Mouse (Mus musculus) neural tube, embryonic 14.5 days (tissue): Measurements from ENCODE around the gene Tacc3. TPM values are rescaled to one million over a fixed set of nuclear protein-coding genes. Genes with fewer than 3 reads are reported as not detected.
A peak's percentile ranks its signal among the peaks of the same experiment; 100 is the strongest.

ENCODE experiments used
- ATAC-seq: fragments of 200-750 bp; cut with Nextera tagmentation; 2 replicates; pipeline ENCODE4 v1.8.0; 2017; ENCODE audit warnings: low read depth, mild to moderate bottlenecking, moderate TSS enrichment, moderate library complexity
- H3K27ac ChIP-seq: fragments of 300-500 bp; sonication (generic); 2 replicates; pipeline ENCODE4 v1.5.1; 2014; ENCODE audit warnings: low read depth, mild to moderate bottlenecking, control low read depth, low read length, moderate library complexity, mixed read lengths
- H3K27me3 ChIP-seq: fragments of 300-500 bp; sonication (generic); 2 replicates; pipeline ENCODE4 v1.6.1; 2014; ENCODE audit warnings: low read length; ENCODE audit not compliant: control insufficient read depth, insufficient read depth
- H3K36me3 ChIP-seq: fragments of 300-500 bp; sonication (generic); 2 replicates; pipeline ENCODE4 v1.6.1; 2014; ENCODE audit warnings: low read length, mixed read lengths; ENCODE audit not compliant: control insufficient read depth, insufficient read depth
- H3K4me1 ChIP-seq: fragments of 300-500 bp; sonication (generic); 2 replicates; pipeline ENCODE4 v1.6.1; 2014; ENCODE audit warnings: low read length; ENCODE audit not compliant: control insufficient read depth, insufficient read depth
- H3K4me2 ChIP-seq: fragments of 300-500 bp; sonication (generic); 2 replicates; pipeline ENCODE4 v1.6.1; 2014; ENCODE audit warnings: mild to moderate bottlenecking, low read depth, low read length, control low read depth
- H3K4me3 ChIP-seq: fragments of 300-500 bp; sonication (generic); 2 replicates; pipeline ENCODE4 v1.5.1; 2014; ENCODE audit warnings: low read depth, low read length, control low read depth, mixed read lengths
- H3K9ac ChIP-seq: fragments of 300-500 bp; sonication (generic); replicated peaks from 2 replicates; pipeline ENCODE4 v1.6.1; 2014; ENCODE audit warnings: low read depth, mild to moderate bottlenecking, control low read depth, low read length, mixed read lengths
- H3K9me3 ChIP-seq: fragments of 300-500 bp; sonication (generic); 2 replicates; pipeline ENCODE4 v1.6.1; 2016; ENCODE audit warnings: low read length; ENCODE audit not compliant: control insufficient read depth
- WGBS: fragments of 180-500 bp; shearing (Covaris S2); extraction: QIAGEN DNeasy Blood & Tissue Kit; methylation state at CpG from one replicate; pipeline ENCODE4 v1.1.7; 2014; 5-methylcytosine and 5-hydroxymethylcytosine counted together
- polyA plus RNA-seq: library from polyadenylated mRNA; unstranded; fragments of >200 nt; fragmentation: Nextera tagmentation; extraction: Ambion mirVana; gene quantifications from 2 replicates; pipeline ENCODE4 v1.2.1, GENCODE M21; 2014

The Tacc3 gene
- polyA plus RNA-seq = 18.7 and 26.3 TPM in 2 replicates

DNA sequence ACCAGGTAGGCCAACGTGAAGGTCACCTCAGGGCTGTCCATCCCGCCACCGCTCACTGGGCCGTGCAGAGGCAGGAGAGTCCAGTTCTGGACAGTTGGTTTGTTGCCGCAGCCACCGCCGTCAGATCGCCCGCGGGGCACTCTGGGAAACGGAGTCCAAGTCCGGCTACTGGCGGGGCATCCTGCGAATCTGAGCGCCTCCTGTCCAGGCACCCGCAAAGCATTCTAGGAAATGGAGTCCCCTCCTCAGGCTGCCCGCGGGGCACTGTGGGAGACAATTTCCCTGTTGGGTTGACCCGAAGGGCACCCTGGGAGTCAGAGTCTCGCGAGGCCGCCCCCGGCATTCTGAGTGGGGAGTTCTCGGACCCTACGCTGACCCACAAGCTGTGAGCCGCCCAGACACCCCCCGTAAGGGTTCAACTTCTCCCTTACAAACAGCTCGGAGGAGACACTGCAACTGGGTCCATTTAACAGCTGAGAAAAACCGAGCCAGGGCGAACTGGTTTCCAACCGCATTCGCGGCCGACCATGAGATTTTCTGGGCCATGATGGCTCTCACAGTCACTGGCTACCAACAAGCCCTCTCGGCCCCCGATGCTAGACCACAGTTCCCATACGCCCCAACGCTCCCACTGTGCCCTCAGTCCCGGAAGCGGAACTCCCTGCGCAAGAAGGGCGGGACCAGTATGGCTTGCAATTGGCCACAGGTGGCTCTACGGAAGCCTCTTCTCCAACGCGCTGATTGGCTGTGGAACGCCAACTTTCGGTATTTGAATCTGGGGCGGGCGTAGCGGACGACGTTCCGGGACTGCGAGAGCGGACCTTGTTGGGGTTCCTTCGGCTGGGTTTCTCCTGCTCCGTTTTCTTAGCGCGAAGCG, at the start of gene Tacc3, which contains the start of gene Tmem129:
Gene Tacc3, plus strand, starts transcription at position 342 of the 877 bp plus-strand sequence.
Gene Tmem129, minus strand, starts transcription at position 630 of the 877 bp plus-strand sequence.
- Histone ChIP-seq H3K9me3 (no peaks in the 10 kb centered on the region), H3K4me2 (peak within 1 kb of the TSS; percentile 91), H3K9ac (peak within 1 kb of the TSS; percentile 71), H3K4me3 (peak within 1 kb of the TSS; percentile 66), H3K36me3 (0 out of 2 replicates have a peak, but pooled peaks cover 9% of the 10 kb centered on the region), H3K4me1 (peaks cover 15% of the 10 kb centered on the region), H3K27ac (peak within 1 kb of the TSS; percentile 98), H3K27me3 (no peaks in the 10 kb centered on the region)
- WGBS = under 1% methylated on average over 59 of the region's 60 CpGs
- ATAC-seq = peak; percentile 96

GRCm38 (mm10) chr5:33609226-33609625, 48.7 kb upstream of the Tacc3 start:
- 93% methylated on average over 1 of the region's 1 CpGs for WGBS

DNA sequence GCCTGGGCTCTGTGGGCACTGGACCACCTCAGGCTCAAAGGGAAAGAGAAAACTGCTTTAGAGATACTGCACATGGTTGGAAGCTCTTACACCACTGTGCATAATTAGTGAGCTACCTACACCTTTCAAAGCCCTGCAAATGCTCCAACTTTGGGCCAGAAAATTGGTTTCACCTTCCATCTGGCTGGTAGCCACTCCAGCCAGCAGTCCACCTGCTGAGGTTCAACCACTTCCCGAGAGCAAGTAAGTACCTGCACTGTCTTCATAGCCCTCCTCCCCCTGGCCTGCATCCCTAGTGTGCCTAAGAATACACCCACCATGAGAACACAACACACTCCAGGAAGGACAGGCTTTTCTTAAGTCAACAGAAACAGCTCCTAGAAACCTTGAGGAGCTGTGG, 46.1 kb upstream of the Tacc3 start:
- Histone ChIP-seq H3K36me3 (peaks cover 14% of the 10 kb centered on the region), H3K27ac (no peak overlapping the region), H3K9ac (no peak overlapping the region), H3K4me3 (no peak overlapping the region), H3K4me2 (no peak overlapping the region), H3K4me1 (no peaks in the 10 kb centered on the region), H3K27me3 (no peaks in the 10 kb centered on the region), H3K9me3 (no peaks in the 10 kb centered on the region)
- ATAC-seq = no peak
- WGBS = 92% methylated on average over 1 of the region's 1 CpGs

More at GRCm38 (mm10) chr5:33609226-33609625, 48.7 kb upstream of the Tacc3 start:
- H3K27me3 ChIP-seq = no peaks in the 10 kb centered on the region
- no peak for ATAC-seq
- no peak overlapping the region for H3K9ac ChIP-seq
- H3K4me3 ChIP-seq = no peak overlapping the region
- no peaks in the 10 kb centered on the region for H3K9me3 ChIP-seq
- no peak overlapping the region for H3K4me2 ChIP-seq
- no peaks in the 10 kb centered on the region for H3K4me1 ChIP-seq
- H3K36me3 ChIP-seq = peaks cover 14% of the 10 kb centered on the region
- no peak overlapping the region for H3K27ac ChIP-seq

- ATAC-seq = no peak
- Histone ChIP-seq H3K36me3 (0 out of 2 replicates have a peak, but pooled peaks cover under 1% of the 10 kb centered on the region), H3K27ac (no peak overlapping the region), H3K4me3 (no peak overlapping the region), H3K27me3 (no peaks in the 10 kb centered on the region), H3K4me2 (no peak overlapping the region), H3K4me1 (no peaks in the 10 kb centered on the region), H3K9me3 (no peaks in the 10 kb centered on the region), H3K9ac (no peak overlapping the region)
- WGBS = 93% methylated on average over 6 of the region's 6 CpGs
These were observed 43.5 kb upstream of the Tacc3 start for GRCm38 (mm10) chr5:33614391-33614790.

DNA sequence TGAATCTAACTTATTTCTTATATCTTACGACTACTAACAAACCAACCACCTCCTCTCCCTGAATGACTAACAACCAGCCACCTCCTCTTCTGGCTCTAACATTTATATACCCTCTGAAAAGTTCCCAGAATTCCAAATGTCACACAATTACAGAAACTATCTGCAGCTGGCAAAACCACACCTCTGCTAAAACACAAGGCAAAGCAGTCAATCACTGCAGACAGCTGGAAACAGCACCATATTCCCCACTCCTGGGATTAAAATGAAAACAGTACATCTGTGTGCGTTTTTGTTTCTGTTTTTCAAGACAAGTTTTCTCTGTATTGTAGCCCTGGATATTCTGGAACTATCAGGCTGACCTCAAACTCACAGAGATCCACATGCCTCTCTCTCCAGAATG, 35.3 kb upstream of the Tacc3 start:
- ATAC-seq = no peak
- Histone ChIP-seq H3K9me3 (no peaks in the 10 kb centered on the region), H3K9ac (no peak overlapping the region), H3K4me1 (no peaks in the 10 kb centered on the region), H3K4me3 (no peak overlapping the region), H3K4me2 (no peak overlapping the region), H3K36me3 (no peaks in the 10 kb centered on the region), H3K27ac (no peak overlapping the region), H3K27me3 (no peaks in the 10 kb centered on the region)
- 90% methylated on average over 2 of the region's 2 CpGs for WGBS

GRCm38 (mm10) chr5:33623766-33624165, 34.2 kb upstream of the Tacc3 start:
- WGBS = 64% methylated on average over 3 of the region's 3 CpGs
- no peak overlapping the region for H3K4me2 ChIP-seq
- H3K9me3 ChIP-seq = no peaks in the 10 kb centered on the region
- no peaks in the 10 kb centered on the region for H3K36me3 ChIP-seq
- H3K4me1 ChIP-seq = peaks cover 4% of the 10 kb centered on the region; the same call in 1 of the 2 replicates
- no peaks in the 10 kb centered on the region for H3K27me3 ChIP-seq
- H3K4me3 ChIP-seq = no peak overlapping the region
- no peak overlapping the region for H3K9ac ChIP-seq
- ATAC-seq = no peak
- H3K27ac ChIP-seq = no peak overlapping the region

DNA sequence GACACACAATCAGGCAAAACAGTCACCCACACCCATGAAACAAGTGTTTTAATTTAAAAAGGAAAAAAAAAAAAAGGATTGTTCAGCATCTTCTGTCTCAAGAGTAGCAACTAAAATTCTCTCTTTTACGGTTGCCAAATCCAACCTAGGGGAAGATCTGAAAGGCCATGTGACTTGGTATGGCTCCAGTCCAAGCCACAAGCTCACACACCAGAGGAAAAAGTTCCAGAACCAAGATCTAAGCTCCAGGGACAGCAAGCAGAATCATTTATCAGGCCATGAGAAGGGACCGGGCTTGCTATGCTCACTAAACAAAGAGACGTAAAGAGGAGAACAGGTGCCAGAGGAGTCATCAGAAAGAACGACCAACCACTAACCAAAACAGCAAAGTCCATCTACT, 30.0 kb upstream of the Tacc3 start:
- Histone ChIP-seq H3K4me1 (peaks cover 11% of the 10 kb centered on the region), H3K4me3 (peak overlapping the region; percentile 78; the same call in 1 of the 2 replicates), H3K27me3 (no peaks in the 10 kb centered on the region), H3K36me3 (no peaks in the 10 kb centered on the region), H3K4me2 (peak overlapping the region; percentile 90), H3K9ac (no peak overlapping the region), H3K27ac (no peak overlapping the region), H3K9me3 (no peaks in the 10 kb centered on the region)
- no peak for ATAC-seq
- WGBS = 18% methylated on average over 4 of the region's 4 CpGs

GRCm38 (mm10) chr5:33628820-33629300, 29.1 kb upstream of the Tacc3 start:
- peak overlapping the region; percentile 78 for H3K4me3 ChIP-seq
- WGBS = under 1% methylated on average over 24 of the region's 24 CpGs
- H3K4me1 ChIP-seq = peaks cover 11% of the 10 kb centered on the region
- H3K27ac ChIP-seq = peak overlapping the region; percentile 90
- ATAC-seq = no peak
- no peaks in the 10 kb centered on the region for H3K27me3 ChIP-seq
- no peaks in the 10 kb centered on the region for H3K36me3 ChIP-seq
- H3K4me2 ChIP-seq = peak overlapping the region; percentile 90
- no peaks in the 10 kb centered on the region for H3K9me3 ChIP-seq
- H3K9ac ChIP-seq = peak overlapping the region; percentile 73
